Mouse (Mus musculus) lung, embryonic 14.5 days (tissue): ENCODE results near the gene Wars. TPM values are rescaled to one million over a fixed set of nuclear protein-coding genes. Genes with fewer than 3 reads are reported as not detected.

Experiments used
- ATAC-seq: fragments of 200-750 bp; cut with Nextera tagmentation; 2 replicates; pipeline ENCODE4 v1.8.0; 2017; ENCODE audit warnings: mild to moderate bottlenecking, moderate TSS enrichment, moderate library complexity; ENCODE audit not compliant: insufficient read depth
- DNase-seq: peaks from one replicate; pipeline ENCODE4 v3.0.0-alpha.2; 2015
- H3K27ac ChIP-seq: fragments of 300-500 bp; sonication (generic); 2 replicates; pipeline ENCODE4 v1.5.1; 2014; ENCODE audit warnings: low read depth, mild to moderate bottlenecking, moderate library complexity
- H3K27me3 ChIP-seq: fragments of 300-500 bp; sonication (generic); 2 replicates; pipeline ENCODE4 v1.6.1; 2014; ENCODE audit warnings: low read length, control low read depth; ENCODE audit not compliant: insufficient read depth
- H3K36me3 ChIP-seq: fragments of 300-500 bp; sonication (generic); 2 replicates; pipeline ENCODE4 v1.6.1; 2014; ENCODE audit warnings: control low read depth; ENCODE audit not compliant: insufficient read depth
- H3K4me1 ChIP-seq: fragments of 300-500 bp; sonication (generic); 2 replicates; pipeline ENCODE4 v1.6.1; 2014; ENCODE audit warnings: antibody characterized with exemption, control low read depth; ENCODE audit not compliant: insufficient read depth
- H3K4me2 ChIP-seq: fragments of 300-500 bp; sonication (generic); 2 replicates; pipeline ENCODE4 v1.6.1; 2014; ENCODE audit warnings: mild to moderate bottlenecking
- H3K4me3 ChIP-seq: fragments of 300-500 bp; sonication (generic); 2 replicates; pipeline ENCODE4 v1.5.1; 2014; ENCODE audit warnings: low read depth, low read length
- H3K9ac ChIP-seq: fragments of 300-500 bp; sonication (generic); 2 replicates; pipeline ENCODE4 v1.6.1; 2014
- H3K9me3 ChIP-seq: fragments of 300-500 bp; sonication (generic); 2 replicates; pipeline ENCODE4 v1.6.1; 2016; ENCODE audit warnings: low read depth, low read length, control low read depth
- CTCF ChIP-seq: IDR thresholded peaks from 2 replicates; pipeline ENCODE4 v1.5.1; 2016; ENCODE audit warnings: antibody characterized with exemption, low read depth
- WGBS: fragments of 180-500 bp; shearing (Covaris S2); extraction: QIAGEN DNeasy Blood & Tissue Kit; methylation state at CpG from one replicate; pipeline ENCODE4 v1.1.7; 2014; 5-methylcytosine and 5-hydroxymethylcytosine counted together
- polyA plus RNA-seq: library from polyadenylated mRNA; unstranded; fragments of >200 nt; fragmentation: Nextera tagmentation; extraction: Ambion mirVana; gene quantifications from 2 replicates; pipeline ENCODE4 v1.2.1, GENCODE M21; 2014

Gene Wars
- polyA plus RNA-seq = 94.9 and 101 TPM in 2 replicates

- under 1% methylated on average over 56 of the region's 58 CpGs for WGBS
- ATAC-seq (peak; percentile 100), DNase-seq (peak; percentile 97)
- peaks cover 10% of the 10 kb centered on the region; the same call in 1 of the 2 replicates for H3K4me1 ChIP-seq
- H3K36me3 ChIP-seq = no peaks in the 10 kb centered on the region
- no peaks in the 10 kb centered on the region for H3K27me3 ChIP-seq
- no peaks in the 10 kb centered on the region for H3K9me3 ChIP-seq
- H3K4me3 ChIP-seq = peak within 1 kb of the TSS; percentile 91
- peak within 1 kb of the TSS; percentile 87 for H3K4me2 ChIP-seq
- peak within 1 kb of the TSS; percentile 36; the same call in 1 of the 2 replicates for H3K27ac ChIP-seq
- TF ChIP-seq CTCF = no peak
- peak within 1 kb of the TSS; percentile 79 for H3K9ac ChIP-seq
Measured at GRCm38 (mm10) chr12:108893715-108894431, at the start of gene Wars. Gene Wars, minus strand, starts transcription at chr12:108894174.

GRCm38 (mm10) chr12:108942203-108942923 lies 48.4 kb upstream of the Wars start:
- H3K9ac ChIP-seq = no peak overlapping the region
- no peaks in the 10 kb centered on the region for H3K9me3 ChIP-seq
- H3K27me3 ChIP-seq = no peaks in the 10 kb centered on the region
- WGBS = 84% methylated on average over 14 of the region's 14 CpGs
- H3K4me2 ChIP-seq = no peak overlapping the region
- no peak for ATAC-seq
- H3K4me1 ChIP-seq = no peaks in the 10 kb centered on the region
- no peak for DNase-seq
- no peak overlapping the region for H3K27ac ChIP-seq
- no peak overlapping the region for H3K4me3 ChIP-seq
- H3K36me3 ChIP-seq = no peaks in the 10 kb centered on the region
- TF ChIP-seq CTCF = no peak

GRCm38 (mm10) chr12:108941282-108941681 lies 47.3 kb upstream of the Wars start:
- ATAC-seq = no peak
- DNase-seq = no peak
- TF ChIP-seq CTCF = no peak
- H3K27ac ChIP-seq = no peak overlapping the region
- no peak overlapping the region for H3K4me2 ChIP-seq
- H3K4me1 ChIP-seq = no peaks in the 10 kb centered on the region
- WGBS = 39% methylated on average over 2 of the region's 2 CpGs
- H3K27me3 ChIP-seq = no peaks in the 10 kb centered on the region
- no peak overlapping the region for H3K4me3 ChIP-seq
- no peaks in the 10 kb centered on the region for H3K9me3 ChIP-seq
- H3K36me3 ChIP-seq = no peaks in the 10 kb centered on the region
- no peak overlapping the region for H3K9ac ChIP-seq

GRCm38 (mm10) chr12:108940255-108940654 lies 46.3 kb upstream of the Wars start:
- Histone ChIP-seq H3K4me3 (no peak overlapping the region), H3K4me2 (no peak overlapping the region), H3K4me1 (no peaks in the 10 kb centered on the region), H3K9ac (no peak overlapping the region), H3K9me3 (no peaks in the 10 kb centered on the region), H3K27me3 (no peaks in the 10 kb centered on the region), H3K27ac (no peak overlapping the region), H3K36me3 (no peaks in the 10 kb centered on the region)
- WGBS = 27% methylated on average over 1 of the region's 1 CpGs
- TF ChIP-seq CTCF = no peak
- no peak for ATAC-seq
- DNase-seq = no peak

GRCm38 (mm10) chr12:108939317-108939716 lies 45.3 kb upstream of the Wars start:
- no peak overlapping the region for H3K27ac ChIP-seq
- H3K4me2 ChIP-seq = no peak overlapping the region
- no peaks in the 10 kb centered on the region for H3K27me3 ChIP-seq
- H3K9ac ChIP-seq = no peak overlapping the region
- no peak for ATAC-seq
- H3K36me3 ChIP-seq = no peaks in the 10 kb centered on the region
- WGBS = 62% methylated on average over 9 of the region's 9 CpGs
- TF ChIP-seq CTCF = no peak
- no peak overlapping the region for H3K4me3 ChIP-seq
- no peaks in the 10 kb centered on the region for H3K4me1 ChIP-seq
- no peak for DNase-seq
- no peaks in the 10 kb centered on the region for H3K9me3 ChIP-seq

GRCm38 (mm10) chr12:108938844-108939243 lies 44.9 kb upstream of the Wars start:
- DNase-seq = no peak
- H3K9me3 ChIP-seq = no peaks in the 10 kb centered on the region
- no peak for TF ChIP-seq CTCF
- no peak overlapping the region for H3K27ac ChIP-seq
- H3K4me2 ChIP-seq = no peak overlapping the region
- no peak overlapping the region for H3K9ac ChIP-seq
- H3K27me3 ChIP-seq = no peaks in the 10 kb centered on the region
- no peak overlapping the region for H3K4me3 ChIP-seq
- H3K36me3 ChIP-seq = no peaks in the 10 kb centered on the region
- WGBS = 81% methylated on average over 5 of the region's 5 CpGs
- ATAC-seq = no peak
- H3K4me1 ChIP-seq = no peaks in the 10 kb centered on the region

- H3K4me2 ChIP-seq = no peak overlapping the region
- no peak overlapping the region for H3K27ac ChIP-seq
- WGBS = 73% methylated on average over 4 of the region's 4 CpGs
- H3K4me3 ChIP-seq = no peak overlapping the region
- H3K36me3 ChIP-seq = no peaks in the 10 kb centered on the region
- ATAC-seq = no peak
- no peak for TF ChIP-seq CTCF
- no peak overlapping the region for H3K9ac ChIP-seq
- no peak for DNase-seq
- H3K27me3 ChIP-seq = no peaks in the 10 kb centered on the region
- H3K4me1 ChIP-seq = no peaks in the 10 kb centered on the region
- no peaks in the 10 kb centered on the region for H3K9me3 ChIP-seq
Measured at GRCm38 (mm10) chr12:108937506-108937905, 43.5 kb upstream of the Wars start.
